Mouse (Mus musculus) Muller cell, postnatal 12 days (primary cell): ENCODE data around the gene Hrh2.

Experiments
- DNase-seq: peaks from one replicate; pipeline ENCODE4 v3.0.0-alpha.2; 2015; ENCODE audit errors: inconsistent ontology term

Gene Hrh2

GRCm38 (mm10) chr13:54176406-54177020 lies 15.4 kb upstream of the Hrh2 start:
- DNase-seq: no peak

GRCm38 (mm10) chr13:54177346-54177745 lies 14.6 kb upstream of the Hrh2 start:
- no peak for DNase-seq

GRCm38 (mm10) chr13:54178647-54179046 lies 13.3 kb upstream of the Hrh2 start:
- DNase-seq: no peak

- no peak for DNase-seq
Observed at GRCm38 (mm10) chr13:54179971-54180370, 12.0 kb upstream of the Hrh2 start.

- no peak for DNase-seq
Observed at GRCm38 (mm10) chr13:54180461-54180860, 11.5 kb upstream of the Hrh2 start.

GRCm38 (mm10) chr13:54181318-54181717 lies 10.6 kb upstream of the Hrh2 start:
- DNase-seq: no peak

- no peak for DNase-seq
Observed at GRCm38 (mm10) chr13:54181947-54182346, 10.0 kb upstream of the Hrh2 start.

- no peak for DNase-seq
Observed at GRCm38 (mm10) chr13:54186394-54186793, 5.5 kb upstream of the Hrh2 start.

- no peak for DNase-seq
Observed at GRCm38 (mm10) chr13:54188190-54188706, 3.7 kb upstream of the Hrh2 start.

GRCm38 (mm10) chr13:54189896-54190295 lies 2.0 kb upstream of the Hrh2 start:
- no peak for DNase-seq

GRCm38 (mm10) chr13:54191181-54191580 lies 748 bp upstream of the Hrh2 start:
- no peak for DNase-seq

- no peak for DNase-seq
Observed at GRCm38 (mm10) chr13:54193580-54193979, 1.7 kb downstream of the Hrh2 start.

GRCm38 (mm10) chr13:54199000-54199399 lies 7.1 kb downstream of the Hrh2 start:
- DNase-seq: peak; percentile 14

- no peak for DNase-seq
Observed at GRCm38 (mm10) chr13:54202458-54202857, 10.5 kb downstream of the Hrh2 start.

GRCm38 (mm10) chr13:54203419-54203818 lies 11.5 kb downstream of the Hrh2 start:
- no peak for DNase-seq

- no peak for DNase-seq
Observed at GRCm38 (mm10) chr13:54205195-54205594, 13.3 kb downstream of the Hrh2 start.

GRCm38 (mm10) chr13:54206140-54206753 lies 14.3 kb downstream of the Hrh2 start:
- DNase-seq: no peak

- DNase-seq: peak; percentile 31
Observed at GRCm38 (mm10) chr13:54209476-54210253, 17.7 kb downstream of the Hrh2 start.

GRCm38 (mm10) chr13:54211528-54212488 lies 19.9 kb downstream of the Hrh2 start:
- DNase-seq: no peak

- no peak for DNase-seq
Observed at GRCm38 (mm10) chr13:54212516-54212915, 20.6 kb downstream of the Hrh2 start.

- DNase-seq: no peak
Observed at GRCm38 (mm10) chr13:54215266-54215665, 23.3 kb downstream of the Hrh2 start.
